Mouse (Mus musculus) 3T3-L1 (cell line): Measurements from ENCODE around the gene Zfp462.

Experiments used
- DNase-seq: peaks from one replicate; pipeline ENCODE4 v3.0.0-alpha.2; 2015; ENCODE audit warnings: low read depth, low spot score

Zfp462 gene

GRCm38 (mm10) chr4:55047266-55047665, 102.4 kb downstream of the Zfp462 start:
- no peak for DNase-seq

- DNase-seq, result no peak
Measured at GRCm38 (mm10) chr4:55049938-55050610, 105.2 kb downstream of the Zfp462 start.

- no peak for DNase-seq
Measured at GRCm38 (mm10) chr4:55051345-55051744, 106.5 kb downstream of the Zfp462 start.

GRCm38 (mm10) chr4:55052686-55053085, 107.8 kb downstream of the Zfp462 start:
- no peak for DNase-seq

- no peak for DNase-seq
Measured at GRCm38 (mm10) chr4:55057666-55058455, 113.0 kb downstream of the Zfp462 start.

- no peak for DNase-seq
Measured at GRCm38 (mm10) chr4:55058901-55059300, 114.1 kb downstream of the Zfp462 start.

GRCm38 (mm10) chr4:55066341-55067170, 121.7 kb downstream of the Zfp462 start:
- no peak for DNase-seq

- no peak for DNase-seq
Measured at GRCm38 (mm10) chr4:55071535-55071934, 126.7 kb downstream of the Zfp462 start.

- DNase-seq, result no peak
Measured at GRCm38 (mm10) chr4:55077133-55077889, 132.5 kb downstream of the Zfp462 start.

GRCm38 (mm10) chr4:55077902-55078716, 133.3 kb downstream of the Zfp462 start:
- no peak for DNase-seq

GRCm38 (mm10) chr4:55079056-55079455, 134.2 kb downstream of the Zfp462 start:
- no peak for DNase-seq

- DNase-seq, result no peak
Measured at GRCm38 (mm10) chr4:55084080-55084688, 139.3 kb downstream of the Zfp462 start.

- no peak for DNase-seq
Measured at GRCm38 (mm10) chr4:55088153-55088552, 143.3 kb downstream of the Zfp462 start.

- DNase-seq, result no peak
Measured at GRCm38 (mm10) chr4:55088922-55089321, 144.1 kb downstream of the Zfp462 start.

GRCm38 (mm10) chr4:55097157-55097556, 152.3 kb downstream of the Zfp462 start:
- no peak for DNase-seq

GRCm38 (mm10) chr4:55098366-55098765, 153.5 kb downstream of the Zfp462 start:
- no peak for DNase-seq

- no peak for DNase-seq
Measured at GRCm38 (mm10) chr4:55100851-55101250, 156.0 kb downstream of the Zfp462 start.

GRCm38 (mm10) chr4:55101601-55102000, 156.8 kb downstream of the Zfp462 start:
- no peak for DNase-seq

- DNase-seq, result no peak
Measured at GRCm38 (mm10) chr4:55102382-55102781, 157.5 kb downstream of the Zfp462 start.

- no peak for DNase-seq
Measured at GRCm38 (mm10) chr4:55103575-55103974, 158.7 kb downstream of the Zfp462 start.
